Mouse (Mus musculus): ENCODE data around the gene Clk3.

DNA sequence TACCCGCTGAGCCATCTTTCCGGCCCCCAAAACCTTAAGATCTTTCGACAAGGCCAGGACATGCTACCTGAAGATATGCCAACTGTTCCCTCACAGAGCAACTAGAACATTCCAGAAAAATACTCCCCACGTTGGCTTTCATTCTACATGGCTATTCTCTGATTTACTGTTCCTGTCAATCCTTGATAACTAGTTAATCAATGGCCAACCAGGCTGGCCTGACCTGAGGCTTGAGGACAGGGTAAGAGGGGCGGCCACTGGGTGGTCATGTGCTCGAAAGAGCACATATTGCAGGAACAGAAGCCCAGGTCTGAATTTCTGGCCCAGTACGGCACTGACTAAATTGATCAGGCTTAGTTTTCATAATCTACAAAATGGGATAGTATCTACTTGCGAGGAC lies 31.8 kb upstream of the Clk3 start:
- TF ChIP-seq CTCF (conservative IDR thresholded peaks at IDR 0.05; ENCODE audit: low read length) (no peak), POU5F1 (IDR thresholded peaks at IDR 0.05; ENCODE audit: borderline replicate concordance, low read length) (no peak), NANOG (IDR thresholded peaks at IDR 0.05; ENCODE audit: borderline replicate concordance, low read length) (no peak)

Data from E14TG2a.4 (cell line).